Mouse (Mus musculus) embryonic facial prominence, embryonic 14.5 days (tissue): ENCODE results near the gene Dhdds. TPM values are rescaled to one million over a fixed set of nuclear protein-coding genes. Genes with fewer than 3 reads are reported as not detected.
A peak's percentile ranks its signal among the peaks of the same experiment; 100 is the strongest.

Experiments
- ATAC-seq: fragments of 200-750 bp; cut with Nextera tagmentation; 2 replicates; pipeline ENCODE4 v1.8.0; 2017; ENCODE audit warnings: low read depth, moderate number of reproducible peaks, moderate TSS enrichment
- DNase-seq: peaks from one replicate; pipeline ENCODE4 v3.0.0-alpha.2; 2015; ENCODE audit warnings: low spot score
- H3K27ac ChIP-seq: fragments of 300-500 bp; sonication (generic); replicated peaks from 2 replicates; pipeline ENCODE4 v1.5.1; 2014; ENCODE audit warnings: low read depth, mild to moderate bottlenecking, low read length, moderate library complexity
- H3K27me3 ChIP-seq: fragments of 300-500 bp; sonication (generic); replicated peaks from 2 replicates; pipeline ENCODE4 v1.6.1; 2014; ENCODE audit warnings: low read length; ENCODE audit not compliant: control insufficient read depth, insufficient read depth
- H3K36me3 ChIP-seq: fragments of 300-500 bp; sonication (generic); 2 replicates; pipeline ENCODE4 v1.6.1; 2014; ENCODE audit warnings: low read length, mixed read lengths; ENCODE audit not compliant: control insufficient read depth, insufficient read depth
- H3K4me1 ChIP-seq: fragments of 300-500 bp; sonication (generic); 2 replicates; pipeline ENCODE4 v1.6.1; 2014; ENCODE audit warnings: antibody characterized with exemption, low read length; ENCODE audit not compliant: control insufficient read depth, insufficient read depth
- H3K4me2 ChIP-seq: fragments of 300-500 bp; sonication (generic); 2 replicates; pipeline ENCODE4 v1.6.1; 2014; ENCODE audit warnings: low read depth, mild to moderate bottlenecking, low read length, moderate library complexity, mixed read lengths
- H3K4me3 ChIP-seq: fragments of 300-500 bp; sonication (generic); 2 replicates; pipeline ENCODE4 v1.5.1; 2014; ENCODE audit warnings: low read depth, mild to moderate bottlenecking, low read length
- H3K9ac ChIP-seq: fragments of 300-500 bp; sonication (generic); 2 replicates; pipeline ENCODE4 v1.6.1; 2014; ENCODE audit warnings: low read depth, mild to moderate bottlenecking, low read length, moderate library complexity, mixed read lengths
- H3K9me3 ChIP-seq: fragments of 300-500 bp; sonication (generic); 2 replicates; pipeline ENCODE4 v1.6.1; 2016; ENCODE audit warnings: low read length; ENCODE audit not compliant: control insufficient read depth
- WGBS: fragments of 180-500 bp; shearing (Covaris S2); extraction: QIAGEN DNeasy Blood & Tissue Kit; methylation state at CpG from one replicate; pipeline ENCODE4 v1.1.7; 2014; 5-methylcytosine and 5-hydroxymethylcytosine counted together
- polyA plus RNA-seq: library from polyadenylated mRNA; unstranded; fragments of >200 nt; fragmentation: Nextera tagmentation; extraction: Ambion mirVana; gene quantifications from 2 replicates; pipeline ENCODE4 v1.2.1, GENCODE M21; 2014

Gene Dhdds
- polyA plus RNA-seq, 1 experiment from 2014 or later: 42.3 TPM

- peaks cover 19% of the 10 kb centered on the region for H3K4me1 ChIP-seq
- no peaks in the 10 kb centered on the region for H3K27me3 ChIP-seq
- under 1% methylated on average over 28 of the region's 42 CpGs for WGBS
- H3K4me3 ChIP-seq: peak within 1 kb of the TSS; percentile 74
- peak within 1 kb of the TSS; percentile 98 for H3K9ac ChIP-seq
- DNase-seq (peak; percentile 73), ATAC-seq (peak; percentile 58)
- H3K36me3 ChIP-seq: peaks cover 52% of the 10 kb centered on the region
- H3K4me2 ChIP-seq: peak within 1 kb of the TSS; percentile 99
- no peaks in the 10 kb centered on the region for H3K9me3 ChIP-seq
- H3K27ac ChIP-seq: peak within 1 kb of the TSS; percentile 99
These were observed 32.4 kb downstream of the Dhdds start, which contains the start of gene Hmgn2 for GRCm38 (mm10) chr4:133968150-133968921. Hmgn2 (minus strand) TSS chr4:133968650.

DNA sequence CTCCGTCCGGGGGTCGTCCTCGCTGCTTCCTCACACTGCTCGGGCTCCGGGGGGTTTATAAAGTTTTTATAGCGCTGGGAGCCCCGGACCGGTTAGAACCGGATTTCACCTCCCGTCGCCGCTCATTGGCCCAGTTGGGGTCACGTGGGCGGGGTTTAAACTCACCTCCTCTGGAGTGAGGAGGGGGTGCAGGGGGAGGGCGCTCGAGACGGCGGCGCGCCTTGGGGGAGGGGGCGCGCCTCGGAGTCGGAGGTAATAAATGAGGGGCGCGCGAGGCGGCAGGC, 32.9 kb downstream of the Dhdds start:
- Histone ChIP-seq H3K27ac (peak overlapping the region; percentile 99), H3K4me3 (peak overlapping the region; percentile 74), H3K9me3 (no peaks in the 10 kb centered on the region), H3K36me3 (peaks cover 55% of the 10 kb centered on the region), H3K9ac (peak overlapping the region; percentile 98), H3K4me2 (peak overlapping the region; percentile 99), H3K27me3 (no peaks in the 10 kb centered on the region), H3K4me1 (peaks cover 19% of the 10 kb centered on the region)
- DNase-seq (peak; percentile 99), ATAC-seq (peak; percentile 90)
- 0% methylated on average over 10 of the region's 29 CpGs for WGBS

- H3K4me1 ChIP-seq: peaks cover 19% of the 10 kb centered on the region
- H3K4me2 ChIP-seq: peak overlapping the region; percentile 99
- H3K9ac ChIP-seq: peak overlapping the region; percentile 98
- under 1% methylated on average over 23 of the region's 101 CpGs for WGBS
- peak overlapping the region; percentile 74 for H3K4me3 ChIP-seq
- H3K36me3 ChIP-seq: peaks cover 55% of the 10 kb centered on the region
- no peaks in the 10 kb centered on the region for H3K27me3 ChIP-seq
- H3K27ac ChIP-seq: peak overlapping the region; percentile 99
- DNase-seq (peak; percentile 97), ATAC-seq (peak; percentile 68)
- no peaks in the 10 kb centered on the region for H3K9me3 ChIP-seq
These were observed 33.4 kb downstream of the Dhdds start for GRCm38 (mm10) chr4:133967138-133967865.

- Histone ChIP-seq H3K27me3 (no peaks in the 10 kb centered on the region), H3K4me2 (peak overlapping the region; percentile 99), H3K9ac (peak overlapping the region; percentile 98), H3K4me3 (peak overlapping the region; percentile 74), H3K9me3 (no peaks in the 10 kb centered on the region), H3K36me3 (peaks cover 49% of the 10 kb centered on the region), H3K4me1 (peaks cover 19% of the 10 kb centered on the region), H3K27ac (no peak overlapping the region)
- DNase-seq: no peak
- WGBS: 42% methylated on average over 12 of the region's 12 CpGs
- no peak for ATAC-seq
These were observed 34.3 kb downstream of the Dhdds start for GRCm38 (mm10) chr4:133966271-133966940.

- Histone ChIP-seq H3K9ac (no peak overlapping the region), H3K4me1 (peaks cover 12% of the 10 kb centered on the region), H3K27me3 (no peaks in the 10 kb centered on the region), H3K36me3 (peaks cover 40% of the 10 kb centered on the region), H3K9me3 (no peaks in the 10 kb centered on the region), H3K4me3 (no peak overlapping the region), H3K27ac (no peak overlapping the region), H3K4me2 (no peak overlapping the region)
- DNase-seq (no peak), ATAC-seq (no peak)
- 85% methylated on average over 7 of the region's 7 CpGs for WGBS
These were observed 38.2 kb downstream of the Dhdds start for GRCm38 (mm10) chr4:133962566-133962965.

DNA sequence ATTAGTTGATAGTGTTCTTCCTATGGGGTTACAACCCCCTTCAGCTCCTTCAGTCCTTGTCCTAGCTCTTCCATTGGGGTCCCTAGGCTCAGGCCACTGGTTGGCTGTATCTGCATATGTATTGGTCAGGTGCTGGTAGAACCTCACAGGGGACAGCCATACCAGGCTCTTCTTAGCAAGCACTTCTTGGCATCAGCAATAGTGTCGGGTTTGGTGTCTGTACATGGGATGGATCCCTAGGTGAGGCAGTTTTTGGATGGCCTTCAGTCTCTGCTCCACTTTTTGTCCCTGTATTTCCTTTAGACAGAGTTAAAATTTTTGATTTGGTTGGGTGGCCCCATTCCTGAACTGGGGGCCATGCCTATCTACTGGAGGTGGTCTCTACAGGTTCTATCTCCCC, 41.8 kb downstream of the Dhdds start:
- DNase-seq (no peak), ATAC-seq (no peak)
- Histone ChIP-seq H3K4me1 (no peaks in the 10 kb centered on the region), H3K4me3 (no peak overlapping the region), H3K4me2 (no peak overlapping the region), H3K36me3 (peaks cover 15% of the 10 kb centered on the region), H3K27ac (no peak overlapping the region), H3K9ac (no peak overlapping the region), H3K9me3 (no peaks in the 10 kb centered on the region), H3K27me3 (no peaks in the 10 kb centered on the region)
- WGBS: 93% methylated on average over 1 of the region's 1 CpGs

DNA sequence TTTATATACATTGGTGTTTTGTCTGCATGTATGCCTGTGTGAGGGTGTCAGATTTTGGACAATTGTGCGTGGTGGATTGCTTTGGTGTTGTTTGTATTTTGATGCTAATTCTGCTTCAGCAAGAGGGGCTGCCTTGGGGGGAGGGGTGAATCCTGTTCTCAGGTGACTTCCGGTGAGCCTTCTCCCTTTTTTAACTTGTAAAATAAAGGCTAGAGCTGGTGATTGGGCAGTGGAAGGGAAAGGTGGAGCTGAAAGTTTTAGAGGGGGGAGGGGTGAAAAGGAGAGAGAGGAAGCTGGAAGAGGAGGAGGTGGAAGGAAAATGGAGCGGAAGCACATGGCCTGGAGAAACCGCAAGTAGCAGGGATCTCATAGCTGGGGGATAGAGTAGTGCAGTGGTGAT, 44.4 kb downstream of the Dhdds start:
- DNase-seq: no peak
- Histone ChIP-seq H3K9ac (no peak overlapping the region), H3K27ac (no peak overlapping the region), H3K27me3 (no peaks in the 10 kb centered on the region), H3K4me1 (no peaks in the 10 kb centered on the region), H3K36me3 (no peaks in the 10 kb centered on the region), H3K4me3 (no peak overlapping the region), H3K9me3 (no peaks in the 10 kb centered on the region), H3K4me2 (no peak overlapping the region)
- 83% methylated on average over 4 of the region's 4 CpGs for WGBS
- ATAC-seq: no peak

- no peak for ATAC-seq
- Histone ChIP-seq H3K4me2 (no peak overlapping the region), H3K36me3 (no peaks in the 10 kb centered on the region), H3K27ac (no peak overlapping the region), H3K27me3 (no peaks in the 10 kb centered on the region), H3K9me3 (0 out of 2 replicates have a peak, but pooled peaks cover 3% of the 10 kb centered on the region), H3K9ac (no peak overlapping the region), H3K4me3 (no peak overlapping the region), H3K4me1 (no peaks in the 10 kb centered on the region)
- WGBS: 46% methylated on average over 4 of the region's 4 CpGs
- no peak for DNase-seq
These were observed 54.0 kb downstream of the Dhdds start for GRCm38 (mm10) chr4:133946736-133947135.
